Mouse (Mus musculus): ENCODE data around the gene Cd47.
A peak's percentile ranks its signal among the peaks of the same experiment; 100 is the strongest.

- TF ChIP-seq EP300 (IDR thresholded peaks at IDR 0.05; ENCODE audit: low read depth) (no peak), CTCF (IDR thresholded peaks at IDR 0.05; ENCODE audit: low read depth) (peak; percentile 28)
Measured at GRCm38 (mm10) chr16:49858907-49859853, 58.8 kb downstream of the Cd47 start.

Data from heart, postnatal 0 days (tissue).